Mouse (Mus musculus): Measurements from ENCODE around the gene Camk2b. TPM values are rescaled to one million over a fixed set of nuclear protein-coding genes. Genes with fewer than 3 reads are reported as not detected.
"Not testable (repeated sequence)": the region's sequence is repeated elsewhere in the genome, so short reads cannot be mapped to it uniquely, and the experiment has no call there.

The Camk2b gene
- polyA plus RNA-seq, 1 experiment from 2014 or later, result 119 TPM

GRCm38 (mm10) chr11:5948546-5949250 lies 117.5 kb downstream of the Camk2b start:
- WGBS, result 58% methylated on average over 10 of the region's 10 CpGs
- H3K27me3 ChIP-seq, result no peaks in the 10 kb centered on the region
- no peak overlapping the region for H3K4me3 ChIP-seq
- no peak overlapping the region for H3K4me2 ChIP-seq (replicated peaks)
- H3K4me1 ChIP-seq, result peaks cover 7% of the 10 kb centered on the region; the same call in 1 of the 2 replicates
- no peak overlapping the region for H3K9ac ChIP-seq (replicated peaks)
- no peaks in the 10 kb centered on the region for H3K36me3 ChIP-seq
- no peaks in the 10 kb centered on the region for H3K9me3 ChIP-seq
- no peak overlapping the region for H3K27ac ChIP-seq (replicated peaks)
- ATAC-seq (replicated peaks), result no peak

GRCm38 (mm10) chr11:5947796-5948195 lies 118.4 kb downstream of the Camk2b start:
- H3K36me3 ChIP-seq, result no peaks in the 10 kb centered on the region
- 63% methylated on average over 4 of the region's 4 CpGs for WGBS
- no peak overlapping the region for H3K9ac ChIP-seq (replicated peaks)
- no peaks in the 10 kb centered on the region for H3K27me3 ChIP-seq
- no peak overlapping the region for H3K4me3 ChIP-seq
- H3K4me1 ChIP-seq, result peaks cover 7% of the 10 kb centered on the region; the same call in 1 of the 2 replicates
- H3K27ac ChIP-seq (replicated peaks), result no peak overlapping the region
- no peak overlapping the region for H3K4me2 ChIP-seq (replicated peaks)
- no peaks in the 10 kb centered on the region for H3K9me3 ChIP-seq
- no peak for ATAC-seq (replicated peaks)

GRCm38 (mm10) chr11:5945096-5945495 lies 121.1 kb downstream of the Camk2b start:
- no peaks in the 10 kb centered on the region for H3K9me3 ChIP-seq
- ATAC-seq (replicated peaks), result no peak
- no peak overlapping the region for H3K4me2 ChIP-seq (replicated peaks)
- WGBS, result 95% methylated on average over 2 of the region's 2 CpGs
- peaks cover 7% of the 10 kb centered on the region; the same call in 1 of the 2 replicates for H3K4me1 ChIP-seq
- H3K4me3 ChIP-seq, result no peak overlapping the region
- no peak overlapping the region for H3K9ac ChIP-seq (replicated peaks)
- H3K27ac ChIP-seq (replicated peaks), result no peak overlapping the region
- H3K27me3 ChIP-seq, result no peaks in the 10 kb centered on the region
- no peaks in the 10 kb centered on the region for H3K36me3 ChIP-seq

DNA sequence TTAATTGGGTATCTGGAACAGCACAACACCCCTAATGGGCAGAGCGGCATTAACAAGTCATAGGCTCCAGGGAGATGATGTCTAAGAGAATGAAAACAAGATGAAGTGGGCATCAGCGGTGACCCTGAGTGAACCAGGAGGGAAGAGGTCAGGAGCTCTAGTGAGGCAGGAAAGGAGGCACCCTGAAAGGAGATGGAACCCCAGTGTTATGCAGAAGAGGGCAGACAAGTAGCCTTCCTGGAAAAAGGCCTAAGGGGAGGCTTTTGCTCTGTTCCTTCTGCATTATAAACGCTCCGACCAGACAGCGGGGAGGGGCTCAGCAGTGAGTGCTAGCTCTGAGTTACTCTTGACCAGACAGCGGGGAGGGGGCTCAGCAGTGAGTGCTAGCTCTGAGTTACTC lies 123.2 kb downstream of the Camk2b start:
- Histone ChIP-seq H3K4me2 (replicated peaks) (no peak overlapping the region), H3K4me1 (no peaks in the 10 kb centered on the region), H3K27ac (replicated peaks) (no peak overlapping the region), H3K4me3 (no peak overlapping the region), H3K9me3 (no peaks in the 10 kb centered on the region), H3K27me3 (no peaks in the 10 kb centered on the region), H3K36me3 (no peaks in the 10 kb centered on the region), H3K9ac (replicated peaks) (no peak overlapping the region)
- WGBS, result 64% methylated on average over 6 of the region's 6 CpGs
- ATAC-seq (replicated peaks), result no peak

DNA sequence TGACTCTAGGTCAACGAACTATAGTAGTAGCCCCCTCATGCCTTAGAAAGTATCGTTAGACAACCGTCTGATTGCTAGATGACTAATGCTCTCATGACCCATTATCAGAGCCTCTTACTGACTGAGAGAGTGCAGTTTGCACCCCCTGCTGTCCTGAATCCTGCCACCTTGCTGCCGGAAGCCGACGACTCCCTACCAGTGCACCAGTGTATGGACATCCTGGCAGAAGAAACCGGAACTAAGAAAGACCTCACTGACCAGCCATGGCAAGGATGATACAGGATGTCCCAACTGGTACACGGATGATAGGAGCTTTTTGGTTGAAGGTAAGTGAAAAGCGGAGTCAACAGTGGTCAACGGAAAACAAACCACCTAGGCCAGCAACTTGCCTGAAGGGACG lies 131.6 kb downstream of the Camk2b start:
- ATAC-seq (replicated peaks); H3K9me3 ChIP-seq; H3K27me3 ChIP-seq; H3K9ac ChIP-seq (replicated peaks); H3K27ac ChIP-seq (replicated peaks); H3K4me3 ChIP-seq; H3K4me1 ChIP-seq; H3K4me2 ChIP-seq (replicated peaks); H3K36me3 ChIP-seq: not testable (repeated sequence)
- WGBS, result 95% methylated on average over 11 of the region's 11 CpGs

DNA sequence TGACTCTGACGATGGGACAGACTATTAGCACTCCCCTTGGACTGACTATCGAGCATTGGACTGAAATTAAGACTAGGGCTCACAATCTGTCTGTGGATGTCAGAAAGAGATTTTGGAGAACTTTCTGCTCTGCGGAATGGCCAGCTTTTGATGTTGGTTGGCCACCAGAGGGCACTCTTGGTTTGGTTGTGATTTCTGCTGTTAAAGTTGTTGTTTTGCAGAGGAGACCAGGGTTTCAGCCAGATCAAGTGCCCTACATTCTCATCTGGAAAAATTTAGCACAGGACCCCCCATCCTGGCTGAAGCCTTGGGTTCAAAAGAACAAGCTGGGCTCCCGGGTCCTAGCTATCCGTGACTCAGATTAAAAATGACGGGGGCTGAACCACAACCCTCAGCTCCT lies 134.2 kb downstream of the Camk2b start:
- not testable (repeated sequence) for H3K27me3 ChIP-seq; H3K4me3 ChIP-seq; H3K9me3 ChIP-seq; H3K4me1 ChIP-seq; H3K9ac ChIP-seq (replicated peaks); H3K4me2 ChIP-seq (replicated peaks); ATAC-seq (replicated peaks); H3K27ac ChIP-seq (replicated peaks); H3K36me3 ChIP-seq
- 87% methylated on average over 6 of the region's 6 CpGs for WGBS

DNA sequence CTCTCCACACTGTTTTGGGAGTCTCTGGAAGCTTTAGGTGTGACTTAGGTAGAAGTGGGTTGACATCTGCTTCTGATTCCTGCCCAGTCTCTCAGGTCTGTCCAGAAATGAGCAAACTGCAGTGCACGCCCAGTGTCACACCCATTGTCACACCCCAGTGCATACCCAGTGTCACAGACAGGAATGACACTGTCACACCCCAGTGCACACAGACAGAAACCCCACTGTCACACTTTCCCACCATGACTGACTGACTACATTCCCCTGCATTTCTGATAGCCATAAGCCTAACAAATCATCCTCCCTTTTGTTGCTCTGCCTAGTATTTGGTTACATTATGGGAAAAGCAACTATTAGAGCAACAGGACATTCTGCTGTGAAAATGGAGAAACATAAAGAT lies 135.6 kb downstream of the Camk2b start:
- Histone ChIP-seq H3K36me3 (no peaks in the 10 kb centered on the region), H3K4me3 (no peak overlapping the region), H3K27ac (replicated peaks) (no peak overlapping the region), H3K4me2 (replicated peaks) (no peak overlapping the region), H3K9me3 (0 out of 2 replicates have a peak, but pooled peaks cover 4% of the 10 kb centered on the region), H3K9ac (replicated peaks) (no peak overlapping the region), H3K27me3 (no peaks in the 10 kb centered on the region), H3K4me1 (no peaks in the 10 kb centered on the region)
- 81% methylated on average over 1 of the region's 1 CpGs for WGBS
- no peak for ATAC-seq (replicated peaks)

- WGBS, result 81% methylated on average over 3 of the region's 3 CpGs
- Histone ChIP-seq H3K4me2 (replicated peaks) (no peak overlapping the region), H3K27me3 (no peaks in the 10 kb centered on the region), H3K9me3 (no peaks in the 10 kb centered on the region), H3K36me3 (no peaks in the 10 kb centered on the region), H3K27ac (replicated peaks) (no peak overlapping the region), H3K9ac (replicated peaks) (no peak overlapping the region), H3K4me1 (no peaks in the 10 kb centered on the region), H3K4me3 (no peak overlapping the region)
- no peak for ATAC-seq (replicated peaks)
Observed at GRCm38 (mm10) chr11:5926696-5927220, 139.4 kb downstream of the Camk2b start.

- no peak overlapping the region for H3K4me3 ChIP-seq
- H3K4me2 ChIP-seq (replicated peaks), result no peak overlapping the region
- H3K27ac ChIP-seq (replicated peaks), result no peak overlapping the region
- WGBS, result 48% methylated on average over 8 of the region's 8 CpGs
- H3K9ac ChIP-seq (replicated peaks), result no peak overlapping the region
- no peak for ATAC-seq (replicated peaks)
- no peaks in the 10 kb centered on the region for H3K4me1 ChIP-seq
- no peaks in the 10 kb centered on the region for H3K9me3 ChIP-seq
- H3K36me3 ChIP-seq, result no peaks in the 10 kb centered on the region
- no peaks in the 10 kb centered on the region for H3K27me3 ChIP-seq
Observed at GRCm38 (mm10) chr11:5924699-5925098, 141.5 kb downstream of the Camk2b start.

GRCm38 (mm10) chr11:5920323-5920960 lies 145.7 kb downstream of the Camk2b start:
- no peak overlapping the region for H3K4me2 ChIP-seq (replicated peaks)
- H3K27ac ChIP-seq (replicated peaks), result no peak overlapping the region
- WGBS, result 38% methylated on average over 17 of the region's 17 CpGs
- no peak overlapping the region for H3K9ac ChIP-seq (replicated peaks)
- no peaks in the 10 kb centered on the region for H3K4me1 ChIP-seq
- no peaks in the 10 kb centered on the region for H3K36me3 ChIP-seq
- ATAC-seq (replicated peaks), result no peak
- no peaks in the 10 kb centered on the region for H3K27me3 ChIP-seq
- H3K4me3 ChIP-seq, result no peak overlapping the region
- H3K9me3 ChIP-seq, result no peaks in the 10 kb centered on the region
